Mouse (Mus musculus): ENCODE measurements around the gene Sgsm2. TPM values are rescaled to one million over a fixed set of nuclear protein-coding genes. Genes with fewer than 3 reads are reported as not detected.
A peak's percentile ranks its signal among the peaks of the same experiment; 100 is the strongest.

Gene Sgsm2
- polyA plus RNA-seq, 1 experiment from 2014 or later = 0.87 TPM

- peaks cover 47% of the 10 kb centered on the region for H3K4me1 ChIP-seq (ENCODE audit: insufficient read depth)
- H3K27ac ChIP-seq (ENCODE audit: low read depth) = peak overlapping the region; percentile 97
- peaks cover 5% of the 10 kb centered on the region; the same call in 1 of the 2 replicates for H3K36me3 ChIP-seq (replicated peaks; ENCODE audit: insufficient read depth, low read length)
- no peaks in the 10 kb centered on the region for H3K9me3 ChIP-seq (ENCODE audit: low read length)
- peak overlapping the region; percentile 60 for H3K4me3 ChIP-seq (ENCODE audit: low read depth, low read length)
- no peaks in the 10 kb centered on the region for H3K27me3 ChIP-seq (ENCODE audit: insufficient read depth, low read length)
- no peak for DNase-seq
- H3K4me2 ChIP-seq (ENCODE audit: low read depth, low read length) = peak overlapping the region; percentile 79
- 37% methylated on average over 16 of the region's 16 CpGs for WGBS (ENCODE audit: insufficient replicate concordance)
- peak overlapping the region; percentile 78 for H3K9ac ChIP-seq (replicated peaks)
- TF ChIP-seq EP300 (IDR thresholded peaks at IDR 0.05; ENCODE audit: low read depth) (no peak), CTCF (IDR thresholded peaks at IDR 0.05; ENCODE audit: low read depth) (no peak)
- no peak for ATAC-seq
These were observed 59.7 kb downstream of the Sgsm2 start for GRCm38 (mm10) chr11:74837056-74837693.

GRCm38 (mm10) chr11:74836225-74837055, 60.4 kb downstream of the Sgsm2 start:
- Histone ChIP-seq H3K4me1 (ENCODE audit: insufficient read depth) (peaks cover 48% of the 10 kb centered on the region), H3K27ac (ENCODE audit: low read depth) (peak overlapping the region; percentile 97; the same call in 1 of the 2 replicates), H3K9me3 (ENCODE audit: low read length) (no peaks in the 10 kb centered on the region), H3K4me3 (ENCODE audit: low read depth, low read length) (no peak overlapping the region), H3K4me2 (ENCODE audit: low read depth, low read length) (no peak overlapping the region), H3K27me3 (ENCODE audit: insufficient read depth, low read length) (no peaks in the 10 kb centered on the region), H3K9ac (replicated peaks) (no peak overlapping the region), H3K36me3 (replicated peaks; ENCODE audit: insufficient read depth, low read length) (peaks cover 5% of the 10 kb centered on the region; the same call in 1 of the 2 replicates)
- TF ChIP-seq CTCF (IDR thresholded peaks at IDR 0.05; ENCODE audit: low read depth) (no peak), EP300 (IDR thresholded peaks at IDR 0.05; ENCODE audit: low read depth) (no peak)
- DNase-seq (no peak), ATAC-seq (no peak)
- WGBS (ENCODE audit: insufficient replicate concordance) = 90% methylated on average over 22 of the region's 22 CpGs

- 85% methylated on average over 6 of the region's 6 CpGs for WGBS (ENCODE audit: insufficient replicate concordance)
- no peaks in the 10 kb centered on the region for H3K9me3 ChIP-seq (ENCODE audit: low read length)
- no peak for ATAC-seq
- no peak overlapping the region for H3K9ac ChIP-seq (replicated peaks)
- peaks cover 5% of the 10 kb centered on the region; the same call in 1 of the 2 replicates for H3K36me3 ChIP-seq (replicated peaks; ENCODE audit: insufficient read depth, low read length)
- peaks cover 49% of the 10 kb centered on the region for H3K4me1 ChIP-seq (ENCODE audit: insufficient read depth)
- no peak for DNase-seq
- H3K4me2 ChIP-seq (ENCODE audit: low read depth, low read length) = no peak overlapping the region
- H3K4me3 ChIP-seq (ENCODE audit: low read depth, low read length) = no peak overlapping the region
- TF ChIP-seq CTCF (IDR thresholded peaks at IDR 0.05; ENCODE audit: low read depth) = no peak
- TF ChIP-seq EP300 (IDR thresholded peaks at IDR 0.05; ENCODE audit: low read depth) = no peak
- H3K27me3 ChIP-seq (ENCODE audit: insufficient read depth, low read length) = no peaks in the 10 kb centered on the region
- peak overlapping the region; percentile 44; the same call in 1 of the 2 replicates for H3K27ac ChIP-seq (ENCODE audit: low read depth)
These were observed 61.2 kb downstream of the Sgsm2 start for GRCm38 (mm10) chr11:74835593-74836224.

- Histone ChIP-seq H3K9ac (replicated peaks) (no peak overlapping the region), H3K9me3 (ENCODE audit: low read length) (no peaks in the 10 kb centered on the region), H3K36me3 (replicated peaks; ENCODE audit: insufficient read depth, low read length) (peaks cover 5% of the 10 kb centered on the region; the same call in 1 of the 2 replicates), H3K27ac (ENCODE audit: low read depth) (peak overlapping the region; percentile 65), H3K4me2 (ENCODE audit: low read depth, low read length) (no peak overlapping the region; the same call in 1 of the 2 replicates), H3K4me3 (ENCODE audit: low read depth, low read length) (no peak overlapping the region), H3K4me1 (ENCODE audit: insufficient read depth) (peaks cover 49% of the 10 kb centered on the region), H3K27me3 (ENCODE audit: insufficient read depth, low read length) (no peaks in the 10 kb centered on the region)
- TF ChIP-seq EP300 (IDR thresholded peaks at IDR 0.05; ENCODE audit: low read depth) (no peak), CTCF (IDR thresholded peaks at IDR 0.05; ENCODE audit: low read depth) (no peak)
- ATAC-seq = no peak
- no peak for DNase-seq
- WGBS (ENCODE audit: insufficient replicate concordance) = 55% methylated on average over 5 of the region's 5 CpGs
These were observed 62.1 kb downstream of the Sgsm2 start for GRCm38 (mm10) chr11:74834650-74835277.

GRCm38 (mm10) chr11:74834359-74834638, 62.6 kb downstream of the Sgsm2 start:
- DNase-seq (no peak), ATAC-seq (no peak)
- H3K4me1 ChIP-seq (ENCODE audit: insufficient read depth) = peaks cover 50% of the 10 kb centered on the region
- H3K9me3 ChIP-seq (ENCODE audit: low read length) = no peaks in the 10 kb centered on the region
- H3K4me3 ChIP-seq (ENCODE audit: low read depth, low read length) = no peak overlapping the region
- 25% methylated on average over 1 of the region's 1 CpGs for WGBS (ENCODE audit: insufficient replicate concordance)
- H3K9ac ChIP-seq (replicated peaks) = 0 out of 2 replicates have a peak overlapping the region, but pooled peaks have one; percentile 9
- TF ChIP-seq CTCF (IDR thresholded peaks at IDR 0.05; ENCODE audit: low read depth) (peak; percentile 24), EP300 (IDR thresholded peaks at IDR 0.05; ENCODE audit: low read depth) (no peak)
- H3K27ac ChIP-seq (ENCODE audit: low read depth) = peak overlapping the region; percentile 65
- H3K27me3 ChIP-seq (ENCODE audit: insufficient read depth, low read length) = no peaks in the 10 kb centered on the region
- H3K4me2 ChIP-seq (ENCODE audit: low read depth, low read length) = no peak overlapping the region; the same call in 1 of the 2 replicates
- H3K36me3 ChIP-seq (replicated peaks; ENCODE audit: insufficient read depth, low read length) = peaks cover 5% of the 10 kb centered on the region; the same call in 1 of the 2 replicates

Measured in liver, postnatal 0 days (tissue).